Mouse (Mus musculus): Measurements from ENCODE around the gene Mrpl3.

GRCm38 (mm10) chr9:105033641-105034040, 19.4 kb upstream of the Mrpl3 start:
- TF ChIP-seq CTCF (IDR thresholded peaks at IDR 0.05; ENCODE audit: low read depth) (no peak), EP300 (IDR thresholded peaks at IDR 0.05; ENCODE audit: low read depth) (no peak)

Data from heart, postnatal 0 days (tissue).